Mouse (Mus musculus) E14TG2a.4 (cell line): ENCODE results near the gene Cdc42bpb.

Experiments used
- H3K27me3 ChIP-seq: 2 replicates; pipeline ENCODE4 v1.6.1; 2014; ENCODE audit warnings: low read length, control low read depth; ENCODE audit not compliant: insufficient read depth
- H3K36me3 ChIP-seq: 2 replicates; pipeline ENCODE4 v1.6.1; 2014; ENCODE audit warnings: low read length, control low read depth; ENCODE audit not compliant: insufficient read depth
- H3K4me1 ChIP-seq: replicated peaks from 2 replicates; pipeline ENCODE4 v1.6.1; 2014; ENCODE audit warnings: low read depth, low read length, control low read depth
- H3K4me3 ChIP-seq: replicated peaks from 2 replicates; pipeline ENCODE4 v1.5.1; 2014; ENCODE audit warnings: mild to moderate bottlenecking, low read length
- H3K9me3 ChIP-seq: 2 replicates; pipeline ENCODE4 v1.6.1; 2014; ENCODE audit warnings: low read length, control low read depth
- CTCF ChIP-seq: conservative IDR thresholded peaks from 2 replicates; pipeline ENCODE4 v1.5.1; 2014; ENCODE audit warnings: low read length
- NANOG ChIP-seq: IDR thresholded peaks from 2 replicates; pipeline ENCODE4 v1.6.1; 2014; ENCODE audit warnings: borderline replicate concordance, low read length, mixed read lengths
- POU5F1 ChIP-seq: IDR thresholded peaks from 2 replicates; pipeline ENCODE4 v1.6.1; 2014; ENCODE audit warnings: low read length, borderline replicate concordance

Gene Cdc42bpb

GRCm38 (mm10) chr12:111324949-111325348 lies 52.6 kb downstream of the Cdc42bpb start:
- H3K36me3 ChIP-seq = peaks cover 99% of the 10 kb centered on the region
- no peaks in the 10 kb centered on the region for H3K27me3 ChIP-seq
- peaks cover 36% of the 10 kb centered on the region for H3K4me1 ChIP-seq
- no peaks in the 10 kb centered on the region for H3K9me3 ChIP-seq
- H3K4me3 ChIP-seq = no peak overlapping the region
- no peak for TF ChIP-seq POU5F1
- no peak for TF ChIP-seq NANOG
- no peak for TF ChIP-seq CTCF

- peaks cover 31% of the 10 kb centered on the region for H3K4me1 ChIP-seq
- H3K4me3 ChIP-seq = no peak overlapping the region
- TF ChIP-seq POU5F1 = no peak
- TF ChIP-seq NANOG = no peak
- H3K9me3 ChIP-seq = no peaks in the 10 kb centered on the region
- H3K36me3 ChIP-seq = peaks cover 100% of the 10 kb centered on the region
- no peaks in the 10 kb centered on the region for H3K27me3 ChIP-seq
Observed at GRCm38 (mm10) chr12:111324536-111324935, 53.0 kb downstream of the Cdc42bpb start.

- H3K4me1 ChIP-seq = peaks cover 27% of the 10 kb centered on the region
- H3K27me3 ChIP-seq = no peaks in the 10 kb centered on the region
- TF ChIP-seq POU5F1 (no peak), NANOG (no peak), CTCF (no peak)
- H3K36me3 ChIP-seq = peaks cover 100% of the 10 kb centered on the region
- no peak overlapping the region for H3K4me3 ChIP-seq
- no peaks in the 10 kb centered on the region for H3K9me3 ChIP-seq
Observed at GRCm38 (mm10) chr12:111323423-111323822, 54.1 kb downstream of the Cdc42bpb start.

- Histone ChIP-seq H3K36me3 (peaks cover 100% of the 10 kb centered on the region), H3K4me3 (no peak overlapping the region), H3K9me3 (no peaks in the 10 kb centered on the region), H3K4me1 (peaks cover 27% of the 10 kb centered on the region), H3K27me3 (no peaks in the 10 kb centered on the region)
- TF ChIP-seq NANOG (no peak), CTCF (no peak), POU5F1 (no peak)
Observed at GRCm38 (mm10) chr12:111321832-111322231, 55.7 kb downstream of the Cdc42bpb start.

GRCm38 (mm10) chr12:111320549-111320948 lies 57.0 kb downstream of the Cdc42bpb start:
- no peak overlapping the region for H3K4me3 ChIP-seq
- H3K4me1 ChIP-seq = peaks cover 27% of the 10 kb centered on the region
- H3K36me3 ChIP-seq = peaks cover 100% of the 10 kb centered on the region
- no peaks in the 10 kb centered on the region for H3K27me3 ChIP-seq
- no peaks in the 10 kb centered on the region for H3K9me3 ChIP-seq
- TF ChIP-seq NANOG = no peak
- no peak for TF ChIP-seq CTCF
- no peak for TF ChIP-seq POU5F1

GRCm38 (mm10) chr12:111317694-111318093 lies 59.8 kb downstream of the Cdc42bpb start:
- Histone ChIP-seq H3K36me3 (peaks cover 100% of the 10 kb centered on the region), H3K4me1 (peaks cover 17% of the 10 kb centered on the region), H3K27me3 (no peaks in the 10 kb centered on the region), H3K4me3 (no peak overlapping the region), H3K9me3 (no peaks in the 10 kb centered on the region)
- TF ChIP-seq NANOG (no peak), POU5F1 (no peak), CTCF (no peak)

GRCm38 (mm10) chr12:111314273-111314672 lies 63.2 kb downstream of the Cdc42bpb start:
- Histone ChIP-seq H3K9me3 (no peaks in the 10 kb centered on the region), H3K36me3 (peaks cover 100% of the 10 kb centered on the region), H3K27me3 (no peaks in the 10 kb centered on the region), H3K4me1 (peaks cover 18% of the 10 kb centered on the region), H3K4me3 (no peak overlapping the region)
- TF ChIP-seq POU5F1 = no peak
- TF ChIP-seq NANOG = no peak
- TF ChIP-seq CTCF = no peak

- Histone ChIP-seq H3K27me3 (no peaks in the 10 kb centered on the region), H3K36me3 (peaks cover 97% of the 10 kb centered on the region), H3K4me1 (peaks cover 24% of the 10 kb centered on the region), H3K9me3 (no peaks in the 10 kb centered on the region), H3K4me3 (no peak overlapping the region)
- TF ChIP-seq NANOG (no peak), POU5F1 (no peak), CTCF (no peak)
Observed at GRCm38 (mm10) chr12:111311775-111312174, 65.7 kb downstream of the Cdc42bpb start.

GRCm38 (mm10) chr12:111309931-111310330 lies 67.6 kb downstream of the Cdc42bpb start:
- H3K36me3 ChIP-seq = peaks cover 97% of the 10 kb centered on the region
- no peak for TF ChIP-seq NANOG
- no peak for TF ChIP-seq CTCF
- no peak for TF ChIP-seq POU5F1
- H3K9me3 ChIP-seq = no peaks in the 10 kb centered on the region
- H3K4me1 ChIP-seq = peaks cover 41% of the 10 kb centered on the region
- H3K27me3 ChIP-seq = no peaks in the 10 kb centered on the region
- 0 out of 2 replicates have a peak overlapping the region, but pooled peaks have one; percentile 10 for H3K4me3 ChIP-seq
